Mouse (Mus musculus) G1E (cell line): ENCODE measurements around the gene Ddb1. TPM values are rescaled to one million over a fixed set of nuclear protein-coding genes. Genes with fewer than 3 reads are reported as not detected.
"Not testable (repeated sequence)": the region's sequence is repeated elsewhere in the genome, so short reads cannot be mapped to it uniquely, and the experiment has no call there.

Experiments
- ATAC-seq: 2 replicates; pipeline ENCODE4 v1.8.0; 2016; ENCODE audit warnings: mild to moderate bottlenecking; ENCODE audit not compliant: insufficient number of reproducible peaks, poor library complexity, low FRiP score, severe bottlenecking; ENCODE audit errors: extremely low read depth
- DNase-seq: peaks from one replicate; pipeline ENCODE4 v3.0.0; 2012; ENCODE audit warnings: low spot score
- H3K27me3 ChIP-seq: 2 replicates; pipeline ENCODE4 v1.6.1; 2012; ENCODE audit warnings: mild to moderate bottlenecking, low read length, inconsistent platforms; ENCODE audit not compliant: insufficient read depth
- H3K36me3 ChIP-seq: replicated peaks from 2 replicates; pipeline ENCODE3; 2012; ENCODE audit warnings: mild to moderate bottlenecking, inconsistent platforms
- H3K4me1 ChIP-seq: 2 replicates; pipeline ENCODE4 v1.6.1; 2012; ENCODE audit warnings: low read depth, low read length, inconsistent platforms, mixed read lengths; ENCODE audit not compliant: insufficient read depth
- H3K4me3 ChIP-seq: 2 replicates; pipeline ENCODE4 v1.5.1; 2012; ENCODE audit warnings: low read depth, mild to moderate bottlenecking, inconsistent platforms, low read length, moderate library complexity, mixed read lengths
- H3K9me3 ChIP-seq: replicated peaks from 2 replicates; pipeline ENCODE4 v1.6.1; 2012; ENCODE audit warnings: inconsistent platforms
- CTCF ChIP-seq: IDR thresholded peaks from 2 replicates; pipeline ENCODE4 v1.5.1; 2012; ENCODE audit warnings: low read depth, low read length, inconsistent platforms, mixed read lengths
- GATA1 ChIP-seq: IDR thresholded peaks from 2 replicates; pipeline ENCODE4 v1.6.1; 2012; ENCODE audit warnings: borderline replicate concordance, low read length, inconsistent platforms, mixed read lengths
- GATA2 ChIP-seq: IDR thresholded peaks from 2 replicates; pipeline ENCODE4 v1.6.1; 2012; ENCODE audit warnings: low read depth, low read length, inconsistent platforms, borderline replicate concordance
- POLR2AphosphoS5 ChIP-seq: IDR thresholded peaks from 2 replicates; pipeline ENCODE4 v1.6.1; 2012; ENCODE audit warnings: low read depth, low read length, inconsistent platforms; ENCODE audit not compliant: insufficient replicate concordance
- TAL1 ChIP-seq: conservative IDR thresholded peaks from 2 replicates; pipeline ENCODE4 v1.6.1; 2012; ENCODE audit warnings: low read depth, low read length, inconsistent platforms, mixed read lengths
- polyA plus RNA-seq: library from polyadenylated mRNA; stranded (reverse); fragments of >175 nt; gene quantifications from 2 replicates; pipeline ENCODE4 v1.2.3, GENCODE M21; 2012
- total RNA-seq, 2 experiments: library from RNA; stranded (forward) in 1 of 2; stranded (reverse) in 1 of 2; fragments of 200-1000 nt in 1 of 2; fragments of >200 nt in 1 of 2; fragmentation: Nextera tagmentation in 1 of 2; gene quantifications; 2 replicates each; pipeline ENCODE4 v1.2.3; 2014 to 2017

The Ddb1 gene
- total RNA-seq (2014; fragmentation: Nextera tagmentation) (334 and 389 TPM in 2 replicates), total RNA-seq (2017) (516 and 542 TPM in 2 replicates), polyA plus RNA-seq (29.5 and 30.8 TPM in 2 replicates)

DNA sequence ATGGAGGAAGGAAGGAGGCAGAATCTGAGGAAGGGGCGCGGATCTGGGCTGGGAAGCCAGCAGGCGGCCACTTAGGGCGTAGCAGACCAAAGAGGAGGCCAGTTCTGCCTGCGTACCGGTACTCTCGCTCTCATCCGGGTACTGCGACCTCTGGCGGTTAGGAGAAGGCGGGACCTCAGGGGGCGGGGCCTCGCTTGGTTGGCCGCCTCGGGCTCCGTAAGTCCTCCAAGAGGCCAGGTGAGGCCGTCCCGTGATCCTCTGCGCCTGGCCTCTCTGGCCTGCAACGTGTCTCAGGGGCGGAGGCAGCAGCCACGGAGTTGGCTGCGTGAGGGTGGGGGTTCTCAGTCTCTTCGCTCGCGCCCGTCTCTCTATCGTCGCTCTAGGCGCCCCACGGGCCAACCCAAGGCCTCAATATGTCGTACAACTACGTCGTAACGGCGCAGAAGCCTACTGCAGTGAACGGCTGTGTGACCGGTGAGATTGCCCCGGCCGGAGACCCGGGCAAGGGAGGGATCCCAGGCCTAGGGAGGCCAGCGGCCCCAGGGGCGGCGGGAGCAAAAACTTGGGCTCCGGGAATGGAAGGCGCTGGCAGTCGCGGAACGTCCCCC, at the start of gene Ddb1, which contains the start of gene Tkfc:
Gene Ddb1, plus strand, starts transcription at position 35 of the 608 bp plus-strand sequence.
Gene Tkfc, minus strand, starts transcription at position 362 of the 608 bp plus-strand sequence.
- H3K9me3 ChIP-seq = no peaks in the 10 kb centered on the region
- TF ChIP-seq GATA2 = no peak
- no peak for TF ChIP-seq POLR2AphosphoS5
- no peak for TF ChIP-seq GATA1
- TF ChIP-seq CTCF = no peak
- no peak for TF ChIP-seq TAL1
- H3K36me3 ChIP-seq = peaks cover 52% of the 10 kb centered on the region
- ATAC-seq = peak; percentile 93
- peaks cover 63% of the 10 kb centered on the region for H3K4me1 ChIP-seq
- no peaks in the 10 kb centered on the region for H3K27me3 ChIP-seq
- DNase-seq = peak; percentile 91
- peak within 1 kb of the TSS; percentile 90 for H3K4me3 ChIP-seq

DNA sequence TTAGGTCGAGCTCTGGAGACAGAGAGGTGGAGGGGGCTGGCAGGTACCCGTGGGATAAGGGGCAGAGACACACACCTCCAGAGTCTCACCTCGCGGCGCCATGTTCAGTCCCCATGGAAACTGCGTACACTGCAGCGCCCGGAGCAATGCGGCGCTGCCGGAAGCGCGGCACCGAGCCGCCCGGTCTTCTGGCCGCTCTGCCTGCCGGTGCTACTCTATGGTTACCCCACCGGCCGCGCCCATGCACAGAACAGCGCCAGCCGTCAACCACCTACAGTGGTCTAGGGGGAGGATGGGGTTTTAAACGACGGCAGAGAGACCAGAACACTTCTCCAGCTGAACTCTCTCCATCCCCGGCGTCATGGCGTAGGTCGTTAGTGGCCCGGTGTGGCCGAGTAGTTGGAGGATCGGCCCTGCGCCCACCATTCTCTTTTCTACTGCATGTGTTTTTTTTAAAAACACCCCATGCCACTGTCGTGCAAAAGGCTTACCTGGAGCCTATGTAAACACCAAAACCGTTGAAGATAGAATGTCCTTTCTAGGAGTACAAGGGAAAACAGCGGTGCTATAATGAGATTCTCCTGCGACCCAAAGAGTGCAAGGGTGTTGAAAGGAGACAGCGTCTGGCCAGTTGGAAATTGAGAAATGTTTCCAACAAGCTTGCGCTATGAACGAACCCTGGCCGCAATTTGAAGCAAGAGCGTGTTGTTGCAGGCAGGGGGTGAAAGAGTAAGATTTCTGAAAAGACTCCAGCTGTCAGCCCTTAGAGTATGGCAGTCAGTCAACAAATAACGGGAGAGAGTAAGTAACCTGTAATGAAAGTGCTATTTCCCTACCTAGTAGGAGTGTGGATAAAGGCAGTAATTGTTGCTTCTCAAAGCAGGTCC, 49.3 kb upstream of the Ddb1 start, which contains the start of gene Tmem216:
Gene Tmem216, minus strand, starts transcription at position 615 of the 887 bp plus-strand sequence.
- TF ChIP-seq GATA2 = no peak
- TF ChIP-seq CTCF = no peak
- TF ChIP-seq POLR2AphosphoS5 = no peak
- no peak for TF ChIP-seq TAL1
- no peak for TF ChIP-seq GATA1
- H3K4me3 ChIP-seq = peak within 1 kb of the TSS; percentile 72
- ATAC-seq = peak; percentile 81

DNA sequence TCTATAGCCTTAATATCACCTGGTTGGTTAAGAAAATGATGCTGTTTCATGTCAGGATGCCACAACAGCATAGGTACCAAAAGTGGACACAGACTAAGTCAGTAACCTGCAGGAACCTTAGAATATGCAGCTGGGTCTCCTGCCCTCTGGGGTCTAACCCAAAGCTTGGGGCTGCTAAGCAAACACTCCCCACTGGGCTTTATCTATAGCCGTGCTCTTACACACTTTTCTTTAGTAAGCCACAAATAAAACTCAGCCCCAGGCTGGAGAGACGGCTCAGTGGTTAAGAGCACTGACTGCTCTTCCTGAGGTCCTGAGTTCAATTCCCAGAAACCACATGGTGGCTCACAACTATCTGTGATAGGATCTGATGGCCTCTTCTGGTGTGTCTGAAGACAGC, 48.1 kb upstream of the Ddb1 start:
- no peak for ATAC-seq
- no peak overlapping the region for H3K4me3 ChIP-seq
- no peaks in the 10 kb centered on the region for H3K9me3 ChIP-seq
- no peak for DNase-seq
- TF ChIP-seq POLR2AphosphoS5 (no peak), TAL1 (no peak), GATA2 (no peak), GATA1 (no peak), CTCF (no peak)
- no peaks in the 10 kb centered on the region for H3K27me3 ChIP-seq
- H3K36me3 ChIP-seq = peaks cover 21% of the 10 kb centered on the region
- H3K4me1 ChIP-seq = peaks cover 26% of the 10 kb centered on the region

More for the DNA sequence above, 49.3 kb upstream of the Ddb1 start, which contains the start of gene Tmem216:
- peaks cover 24% of the 10 kb centered on the region for H3K4me1 ChIP-seq
- DNase-seq = peak; percentile 77
- peaks cover 33% of the 10 kb centered on the region for H3K36me3 ChIP-seq
- H3K27me3 ChIP-seq = no peaks in the 10 kb centered on the region
- H3K9me3 ChIP-seq = no peaks in the 10 kb centered on the region

DNA sequence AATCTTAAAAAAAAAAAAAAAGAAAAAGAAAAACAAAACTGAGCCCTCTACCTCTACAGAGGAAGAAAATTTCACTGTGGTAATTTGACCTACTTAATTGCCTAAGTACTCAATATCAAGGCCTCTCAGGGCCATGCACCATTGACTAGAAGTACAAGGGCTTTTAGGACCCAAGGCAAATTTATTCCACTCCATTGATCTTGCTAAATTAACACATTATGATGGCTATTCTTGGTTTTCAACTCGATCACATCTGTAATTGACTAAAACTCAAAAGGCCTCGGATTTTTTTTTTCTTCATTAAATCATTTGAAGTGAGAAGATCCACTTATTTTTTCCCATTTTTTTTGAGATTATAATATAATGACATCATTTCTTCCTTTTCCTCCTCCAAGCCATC, 47.7 kb upstream of the Ddb1 start:
- no peaks in the 10 kb centered on the region for H3K27me3 ChIP-seq
- DNase-seq = no peak
- peaks cover 18% of the 10 kb centered on the region for H3K36me3 ChIP-seq
- no peaks in the 10 kb centered on the region for H3K9me3 ChIP-seq
- H3K4me3 ChIP-seq = no peak overlapping the region
- no peak for TF ChIP-seq TAL1
- no peak for TF ChIP-seq GATA2
- no peak for TF ChIP-seq GATA1
- no peak for TF ChIP-seq CTCF
- TF ChIP-seq POLR2AphosphoS5 = no peak
- no peak for ATAC-seq
- peaks cover 27% of the 10 kb centered on the region for H3K4me1 ChIP-seq

DNA sequence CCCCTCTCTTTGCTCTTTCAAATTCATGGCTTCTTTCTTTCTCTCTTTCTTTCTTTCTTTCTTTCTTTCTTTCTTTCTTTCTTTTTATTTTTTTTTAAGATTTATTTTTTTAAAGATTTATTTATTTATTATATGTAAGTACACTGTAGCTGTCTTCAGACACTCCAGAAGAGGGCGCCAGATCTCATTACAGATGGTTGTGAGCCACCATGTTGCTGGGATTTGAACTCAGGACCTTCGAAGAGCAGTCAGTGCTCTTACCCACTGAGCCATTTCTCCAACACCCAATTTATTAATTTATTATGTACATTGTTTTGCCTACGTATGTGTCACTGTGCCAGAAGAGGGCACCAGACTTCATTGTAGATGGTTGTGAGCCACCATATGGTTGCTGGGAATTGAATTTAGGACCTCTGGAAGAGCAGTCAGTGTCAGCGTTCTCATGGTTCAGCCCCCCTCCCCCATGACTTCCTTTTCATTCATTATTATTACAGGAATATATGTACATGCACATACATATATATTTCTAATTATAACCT, 47.2 kb upstream of the Ddb1 start:
- H3K36me3 ChIP-seq = peaks cover 14% of the 10 kb centered on the region
- H3K27me3 ChIP-seq, H3K4me3 ChIP-seq, ATAC-seq, H3K9me3 ChIP-seq, DNase-seq: not testable (repeated sequence)
- H3K4me1 ChIP-seq = peaks cover 27% of the 10 kb centered on the region

DNA sequence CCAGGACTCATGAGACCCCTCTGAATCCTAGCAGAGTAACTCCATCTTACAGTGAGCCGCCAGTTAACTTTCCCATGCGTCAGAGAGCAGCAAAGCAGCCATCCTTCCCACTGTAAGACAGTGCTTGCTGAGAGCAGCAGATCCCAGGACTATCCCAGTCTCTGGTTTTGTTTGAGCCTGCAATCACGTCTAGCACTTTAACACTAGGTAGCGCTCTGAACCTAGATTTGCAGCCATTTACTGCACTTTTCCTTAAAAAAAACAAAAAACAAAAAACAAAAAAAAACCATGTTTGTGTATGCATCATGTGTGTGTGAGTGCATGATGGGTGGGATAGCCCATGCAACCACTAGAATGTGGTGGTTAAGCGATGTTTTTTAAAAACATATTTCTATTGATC, 45.0 kb upstream of the Ddb1 start:
- no peak overlapping the region for H3K4me3 ChIP-seq
- H3K36me3 ChIP-seq = no peaks in the 10 kb centered on the region
- DNase-seq (no peak), ATAC-seq (no peak)
- H3K4me1 ChIP-seq = peaks cover 19% of the 10 kb centered on the region
- no peak for TF ChIP-seq CTCF
- TF ChIP-seq POLR2AphosphoS5 = no peak
- TF ChIP-seq TAL1 = no peak
- TF ChIP-seq GATA1 = no peak
- TF ChIP-seq GATA2 = no peak
- no peaks in the 10 kb centered on the region for H3K9me3 ChIP-seq
- peaks cover 8% of the 10 kb centered on the region for H3K27me3 ChIP-seq
